Mouse (Mus musculus): ENCODE data around the gene Uqcr11.

- TF ChIP-seq CTCF (IDR thresholded peaks at IDR 0.05; ENCODE audit: borderline replicate concordance, control insufficient read depth, extremely low read depth, insufficient read depth, low read length, poor library complexity) (no peak), POLR2A (IDR thresholded peaks at IDR 0.05; ENCODE audit: control insufficient read depth, extremely low read depth, insufficient read depth, low read length, poor library complexity) (no peak)
These were observed 33.4 kb upstream of the Uqcr11 start for GRCm38 (mm10) chr10:80440031-80440430.
